Mouse (Mus musculus): Measurements from ENCODE around the gene Atp5mpl. TPM values are rescaled to one million over a fixed set of nuclear protein-coding genes. Genes with fewer than 3 reads are reported as not detected.

Atp5mpl gene
- polyA plus RNA-seq, 1 experiment, result 214 TPM

- no peak for DNase-seq (ENCODE audit: low spot score)
Observed at GRCm38 (mm10) chr12:111911796-111912195, 55.0 kb downstream of the Atp5mpl start.

Other genes starting within 250 kb of the Atp5mpl start
- 96.5 and 122 TPM in 2 replicates for gene Klc1, start 208.1 kb downstream of the Atp5mpl start, polyA plus RNA-seq (2012; rRNA removed)
- 3.3 and 3.5 TPM in 2 replicates for gene Xrcc3, start 153.1 kb downstream of the Atp5mpl start, polyA plus RNA-seq (2012; rRNA removed)
- 77.0 and 87.5 TPM in 2 replicates for gene Zfyve21, start 152.8 kb downstream of the Atp5mpl start, polyA plus RNA-seq (2012; rRNA removed)
- gene Ppp1r13b, start 58.9 kb downstream of the Atp5mpl start, polyA plus RNA-seq (2012; rRNA removed), result 16.6 and 24.9 TPM in 2 replicates
- 0.06 and 0.07 TPM in 2 replicates for gene Tdrd9, start 4.6 kb upstream of the Atp5mpl start, polyA plus RNA-seq (2012; rRNA removed)
- gene Rd3l, start 14.3 kb upstream of the Atp5mpl start, polyA plus RNA-seq (2012; rRNA removed), result not detected in 2 replicates
- 0.74 and 1.2 TPM in 2 replicates for gene Aspg, start 139.7 kb upstream of the Atp5mpl start, polyA plus RNA-seq (2012; rRNA removed)
- gene Kif26a, start 179.2 kb upstream of the Atp5mpl start, polyA plus RNA-seq (2012; rRNA removed), result 8.3 and 9.0 TPM in 2 replicates

Measured in urinary bladder, adult 2 months (tissue).